Mouse (Mus musculus) layer of hippocampus, adult 2 months (tissue): ENCODE measurements around the gene 4921501E09Rik. TPM values are rescaled to one million over a fixed set of nuclear protein-coding genes. Genes with fewer than 3 reads are reported as not detected.
"Not testable (repeated sequence)": the region's sequence is repeated elsewhere in the genome, so short reads cannot be mapped to it uniquely, and the experiment has no call there.

ENCODE experiments used
- DNase-seq, 2 experiments: peaks; one replicate each; pipeline ENCODE4 v3.0.0; 2022; ENCODE audit warnings: low spot score in 2 of 2
- H3K27ac ChIP-seq: fragments of 200-600 bp; 2 replicates; pipeline ENCODE4 v1.8.1; 2022
- H3K4me3 ChIP-seq: fragments of 200-600 bp; 2 replicates; pipeline ENCODE4 v1.8.1; 2022; ENCODE audit warnings: mild to moderate bottlenecking
- CTCF ChIP-seq: fragments of 200-600 bp; conservative IDR thresholded peaks from 2 replicates; pipeline ENCODE4 v1.8.1; 2022; ENCODE audit warnings: antibody characterized with exemption, mild to moderate bottlenecking, moderate library complexity
- long read RNA-seq, 2 experiments: library from polyadenylated mRNA; stranded (forward); transcript quantifications; one replicate each; pipeline ENCODE4 v2.0.0; 2021; ENCODE audit warnings: borderline mapping rate in 2 of 2
- total RNA-seq, 2 experiments: library from RNA; stranded (reverse); gene quantifications; 2 replicates each; pipeline ENCODE4 v1.2.3; 2021

4921501E09Rik gene
- not detected for total RNA-seq
- long read RNA-seq, experiment 1 = 0 reads
- long read RNA-seq, experiment 2 = 0 reads

- no peak for TF ChIP-seq CTCF
- no peak within 1 kb of the TSS for H3K4me3 ChIP-seq
- no peak within 1 kb of the TSS for H3K27ac ChIP-seq
- DNase-seq = no peak
Measured at GRCm38 (mm10) chr17:33067958-33068357, at the start of gene 4921501E09Rik. 4921501E09Rik (minus strand) TSS chr17:33068058.

GRCm38 (mm10) chr17:33097396-33097795, 29.5 kb upstream of the 4921501E09Rik start:
- no peak for TF ChIP-seq CTCF
- H3K4me3 ChIP-seq = no peak overlapping the region
- no peak overlapping the region for H3K27ac ChIP-seq
- no peak for DNase-seq

DNA sequence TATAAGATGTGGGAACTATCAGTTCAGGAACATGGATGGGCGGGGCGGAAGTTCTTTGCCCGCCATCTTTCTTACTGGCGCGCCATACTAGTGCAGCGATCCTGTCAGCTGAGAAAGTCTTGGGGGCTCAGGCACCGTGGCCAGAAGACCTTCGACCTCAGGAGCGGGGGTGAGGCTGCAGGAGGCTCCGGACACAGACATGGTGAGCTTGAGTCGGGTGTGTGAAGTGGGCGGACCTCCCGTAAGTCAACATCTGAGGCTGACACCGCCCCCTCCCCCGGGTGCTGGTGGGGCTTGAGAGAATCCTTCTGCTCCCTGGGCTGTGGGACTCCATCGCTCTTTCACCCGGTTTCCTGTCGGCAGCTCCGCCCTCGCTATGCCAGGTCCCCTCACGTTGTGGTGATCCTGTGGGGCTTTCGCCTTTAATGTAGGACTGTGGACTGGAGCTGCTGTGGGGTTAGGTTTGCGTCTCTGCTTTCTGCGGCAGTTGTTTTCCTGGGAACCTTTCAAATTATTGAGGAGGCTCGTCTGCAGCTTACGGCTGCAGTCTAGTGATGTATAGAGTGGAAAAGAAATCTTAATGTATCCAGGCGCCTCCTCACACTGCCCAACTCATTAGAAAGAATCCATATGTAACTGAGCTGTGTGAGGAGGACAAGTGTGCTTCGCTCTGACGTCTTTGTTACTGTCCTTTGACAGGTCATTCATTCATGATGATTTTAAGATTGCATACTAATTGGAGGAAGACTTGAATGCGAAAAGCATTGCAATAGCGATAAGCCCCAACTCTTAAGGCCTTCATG, 24.7 kb upstream of the 4921501E09Rik start:
- no peak for TF ChIP-seq CTCF
- H3K27ac ChIP-seq = peak overlapping the region; percentile 95
- peak; percentile 72 to 79 for DNase-seq
- peak overlapping the region; percentile 83 for H3K4me3 ChIP-seq

- TF ChIP-seq CTCF = no peak
- Histone ChIP-seq H3K27ac (no peak overlapping the region), H3K4me3 (no peak overlapping the region)
- no peak for DNase-seq
Measured at GRCm38 (mm10) chr17:33091630-33092029, 23.8 kb upstream of the 4921501E09Rik start.

- peak; percentile 86 to 88 for DNase-seq
- no peak for TF ChIP-seq CTCF
- Histone ChIP-seq H3K4me3 (peak within 1 kb of the TSS; percentile 65), H3K27ac (peak within 1 kb of the TSS; percentile 98)
Measured at GRCm38 (mm10) chr17:33089220-33089949, 21.5 kb upstream of the 4921501E09Rik start, which contains the start of gene Zfp563. Zfp563 (plus strand) TSS chr17:33089310.

GRCm38 (mm10) chr17:33063001-33063400, 4.9 kb downstream of the 4921501E09Rik start:
- DNase-seq = no peak
- no peak for TF ChIP-seq CTCF
- H3K4me3 ChIP-seq = no peak overlapping the region
- no peak overlapping the region for H3K27ac ChIP-seq

DNA sequence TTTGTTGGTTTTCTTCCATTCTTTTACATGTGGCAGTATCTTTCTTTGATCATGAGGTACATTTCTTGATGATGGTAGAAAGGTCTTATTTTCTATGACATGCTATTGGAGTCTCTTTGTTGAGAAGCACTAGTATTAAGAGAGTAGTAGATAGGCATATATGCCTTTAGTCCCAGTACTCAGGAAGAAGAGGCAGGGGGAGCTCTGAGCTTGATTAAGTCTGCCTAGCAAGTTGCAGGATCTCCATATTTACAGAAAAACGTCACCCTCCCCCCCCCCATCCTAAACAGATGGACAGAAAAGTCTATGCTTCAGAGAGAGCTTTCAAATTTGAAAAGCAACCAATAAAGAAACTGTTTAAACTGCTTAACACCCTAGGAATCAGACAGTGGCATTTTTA, 9.1 kb downstream of the 4921501E09Rik start:
- Histone ChIP-seq H3K4me3 (no peak overlapping the region), H3K27ac (no peak overlapping the region)
- no peak for DNase-seq
- peak; percentile 61 for TF ChIP-seq CTCF

DNA sequence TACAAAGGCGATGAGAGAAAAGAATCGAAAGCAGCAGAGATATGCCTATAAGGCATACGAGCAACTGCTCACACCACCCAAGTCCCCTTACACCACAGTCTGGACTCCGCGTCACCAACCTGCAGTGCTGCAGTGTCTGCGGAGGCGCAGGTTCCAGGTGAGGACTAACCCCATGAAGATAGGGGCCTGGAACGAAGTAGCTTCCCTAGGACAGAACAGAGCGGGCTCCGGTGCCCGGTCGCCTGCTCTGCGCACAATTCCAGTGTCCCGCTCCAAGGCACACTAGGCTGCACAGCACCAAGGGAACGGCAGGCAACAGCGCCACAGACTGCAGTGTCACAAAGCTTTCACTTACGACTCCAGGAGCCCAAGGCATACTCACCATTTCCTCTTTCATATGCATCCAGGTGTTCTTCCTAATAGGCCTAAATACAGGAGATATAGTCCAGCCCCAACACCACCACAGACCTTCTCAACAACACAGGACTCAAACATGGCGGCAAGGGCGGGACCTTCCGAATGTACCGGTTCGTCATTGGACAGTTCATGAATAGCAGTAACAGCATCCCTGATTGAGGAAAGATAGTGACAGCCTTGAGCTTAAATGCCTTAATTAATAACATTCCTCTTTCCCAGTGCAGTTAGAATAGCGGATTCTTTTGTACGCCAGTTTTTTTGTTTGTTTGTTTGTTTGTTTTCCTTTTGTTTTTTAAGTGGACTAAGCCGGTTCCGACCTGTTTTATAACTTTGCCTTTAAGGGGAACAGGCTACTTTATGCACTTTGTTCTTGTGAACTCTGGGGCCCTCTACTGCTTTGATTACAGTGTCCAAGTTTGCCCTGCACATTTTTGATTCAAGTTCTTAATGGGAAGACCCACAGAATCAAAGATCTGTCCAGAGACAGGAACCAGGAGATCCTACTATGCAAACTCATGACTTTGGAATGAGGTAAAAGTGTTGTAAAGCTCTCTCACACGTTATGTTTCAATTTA, 34.7 kb downstream of the 4921501E09Rik start, which contains the start of gene Zfp763:
TSS of gene Zfp763 (minus strand) at position 503 of the 992 bp plus-strand sequence.
- Histone ChIP-seq H3K4me3 (peak within 1 kb of the TSS; percentile 70), H3K27ac (peak within 1 kb of the TSS; percentile 87)
- peak; percentile 33 for TF ChIP-seq CTCF
- peak; percentile 77 to 84 for DNase-seq

DNA sequence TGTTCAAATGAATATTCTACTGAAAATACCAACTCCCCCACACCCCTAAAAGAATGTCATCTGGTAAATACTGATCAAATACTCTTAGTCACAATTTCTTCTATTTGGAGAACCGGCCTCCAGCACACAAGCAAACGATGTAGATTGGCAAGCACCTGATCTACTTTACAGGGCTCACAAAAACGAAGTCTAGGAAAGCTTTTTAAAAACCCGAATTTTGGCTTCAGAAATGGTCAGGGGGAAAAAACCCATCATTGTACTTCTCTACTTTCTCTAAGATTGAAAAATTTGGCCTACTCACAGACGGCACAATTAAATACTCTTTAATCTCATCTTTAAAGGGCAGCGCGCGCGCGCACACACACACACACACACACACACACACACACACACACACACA, 35.5 kb downstream of the 4921501E09Rik start:
- no peak for DNase-seq
- Histone ChIP-seq H3K27ac (no peak overlapping the region), H3K4me3 (peak overlapping the region; percentile 70)
- no peak for TF ChIP-seq CTCF

- DNase-seq, H3K4me3 ChIP-seq: not testable (repeated sequence)
Measured at GRCm38 (mm10) chr17:33020434-33020833, 47.4 kb downstream of the 4921501E09Rik start.

More at GRCm38 (mm10) chr17:33020434-33020833, 47.4 kb downstream of the 4921501E09Rik start:
- not testable (repeated sequence) for H3K27ac ChIP-seq

Other genes with a start within 250 kb of the 4921501E09Rik start
- 10 to 100 TPM; 30.7 to 34.6 TPM for gene Zfp799, start 237.8 kb downstream of the 4921501E09Rik start, total RNA-seq
- gene Zfp870, start 176.4 kb downstream of the 4921501E09Rik start, total RNA-seq = 10 to 100 TPM; 10.4 to 10.9 TPM
- gene Cyp4f14, start 150.7 kb downstream of the 4921501E09Rik start, total RNA-seq = 1 to 10 TPM; 4.1 to 5.4 TPM
- gene Cyp4f13, start 120.7 kb downstream of the 4921501E09Rik start, total RNA-seq = 10 to 100 TPM; 23.7 to 27.6 TPM
- 1 to 10 TPM; 5.6 to 6.5 TPM for gene Zfp472, start 102.2 kb downstream of the 4921501E09Rik start, total RNA-seq
- 10 to 100 TPM; 17.9 to 19.0 TPM for gene Zfp952, start 74.9 kb downstream of the 4921501E09Rik start, total RNA-seq
- 10 to 100 TPM; 19.3 to 21.9 TPM for gene Zfp763, start 34.7 kb downstream of the 4921501E09Rik start, total RNA-seq
- 10 to 100 TPM; 17.3 to 21.8 TPM for gene Zfp563, start 21.3 kb upstream of the 4921501E09Rik start, total RNA-seq
- gene Morc2b, start 71.6 kb upstream of the 4921501E09Rik start, total RNA-seq = 1 to 10 TPM; 3.2 to 3.4 TPM
- not detected for gene Olfr55, start 100.4 kb upstream of the 4921501E09Rik start, total RNA-seq
- gene Olfr239, start 123.2 kb upstream of the 4921501E09Rik start, total RNA-seq = not detected
- 1 to 10 TPM in 1 of 2 experiments, under 1 TPM in 1; 0.59 to 1.4 TPM for gene Olfr1564, start 153.6 kb upstream of the 4921501E09Rik start, total RNA-seq
- 10 to 100 TPM; 12.4 to 14.5 TPM for gene Zfp955a, start 187.1 kb upstream of the 4921501E09Rik start, total RNA-seq
- not detected for gene Olfr63, start 196.6 kb upstream of the 4921501E09Rik start, total RNA-seq
- gene Zfp955b, start 221.5 kb upstream of the 4921501E09Rik start, total RNA-seq = 10 to 100 TPM; 32.8 to 38.8 TPM